Mouse (Mus musculus) ZHBTc4 (cell line): ENCODE measurements around the gene Vmn1r95.
"Not testable (repeated sequence)": the region's sequence is repeated elsewhere in the genome, so short reads cannot be mapped to it uniquely, and the experiment has no call there.

Source experiments
- DNase-seq: peaks from one replicate; pipeline ENCODE4 v3.0.0-alpha.2; 2011; ENCODE audit warnings: low read depth, low spot score

The Vmn1r95 gene

DNA sequence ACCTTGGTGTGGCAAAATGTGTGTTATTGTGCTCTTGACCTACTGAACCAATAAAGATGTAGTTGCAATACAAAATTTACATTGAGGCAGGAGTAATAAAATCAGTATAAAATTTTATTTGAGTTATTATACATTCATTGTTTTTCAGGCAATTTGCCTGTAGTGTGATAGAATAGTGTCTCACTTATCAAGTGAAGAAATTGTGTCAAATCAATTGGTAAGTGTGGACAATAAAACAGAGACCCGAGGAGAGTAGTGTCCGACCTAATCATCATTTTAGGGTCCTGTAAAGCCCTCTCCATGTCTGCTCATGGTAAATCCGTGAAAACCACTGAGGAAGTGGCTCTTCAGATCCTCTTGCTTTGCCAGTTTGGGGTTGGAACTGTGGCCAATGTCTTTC is at the start of gene Vmn1r95:
Gene Vmn1r95, plus strand, starts transcription at position 301 of the 400 bp plus-strand sequence.
- not testable (repeated sequence) for DNase-seq

GRCm38 (mm10) chr7:20168277-20168676 is 25.2 kb upstream of the Vmn1r95 start, which contains the start of gene Vmn1r94:
Gene Vmn1r94 (minus strand): TSS chr7:20168377.
- not testable (repeated sequence) for DNase-seq

GRCm38 (mm10) chr7:20205507-20205906 is 12.0 kb downstream of the Vmn1r95 start, which contains the start of gene Gm6164:
Gene Gm6164 (minus strand): TSS chr7:20205607.
- DNase-seq: not testable (repeated sequence)

GRCm38 (mm10) chr7:20233728-20234127 is 40.2 kb downstream of the Vmn1r95 start, which contains the start of gene Gm4498:
Gene Gm4498 (minus strand): TSS chr7:20233828.
- DNase-seq: not testable (repeated sequence)
